Mouse (Mus musculus) frontal cortex, adult 2 months (tissue): ENCODE data around the gene Higd1a. TPM values are rescaled to one million over a fixed set of nuclear protein-coding genes. Genes with fewer than 3 reads are reported as not detected.
A peak's percentile ranks its signal among the peaks of the same experiment; 100 is the strongest.

ENCODE experiments used
- DNase-seq, 2 experiments: peaks; one replicate each; pipeline ENCODE4 v3.0.0; 2022; ENCODE audit warnings: low spot score in 1 of 2; ENCODE audit errors: extremely low spot score in 1 of 2
- polyA plus RNA-seq: library from polyadenylated mRNA; depleted of rRNA; stranded (reverse); fragments of >200 nt; gene quantifications from 2 replicates; pipeline ENCODE4 v1.2.3, GENCODE M21; 2012; rRNA removed

Higd1a gene
- 82.0 and 93.0 TPM in 2 replicates for polyA plus RNA-seq

- DNase-seq, result no peak
These were observed at the start of gene Higd1a for GRCm38 (mm10) chr9:121858153-121858488. TSS of gene Higd1a (minus strand) at chr9:121858362.

GRCm38 (mm10) chr9:121907356-121908070, 49.4 kb upstream of the Higd1a start:
- no peak for DNase-seq

GRCm38 (mm10) chr9:121906456-121906855, 48.3 kb upstream of the Higd1a start:
- no peak for DNase-seq

- DNase-seq, result peak in 1 of 2 experiments; percentile 52
These were observed 47.5 kb upstream of the Higd1a start for GRCm38 (mm10) chr9:121905556-121906185.

- no peak for DNase-seq
These were observed 46.8 kb upstream of the Higd1a start for GRCm38 (mm10) chr9:121904946-121905345.

- DNase-seq, result no peak
These were observed 46.2 kb upstream of the Higd1a start for GRCm38 (mm10) chr9:121904319-121904718.

- no peak for DNase-seq
These were observed 45.5 kb upstream of the Higd1a start for GRCm38 (mm10) chr9:121903476-121904305.

- no peak for DNase-seq
These were observed 43.8 kb upstream of the Higd1a start for GRCm38 (mm10) chr9:121901710-121902700.

- no peak for DNase-seq
These were observed 42.2 kb upstream of the Higd1a start for GRCm38 (mm10) chr9:121900282-121900855.

GRCm38 (mm10) chr9:121899306-121899705, 41.1 kb upstream of the Higd1a start:
- DNase-seq, result no peak

- no peak for DNase-seq
These were observed 40.1 kb upstream of the Higd1a start, which contains the start of gene Ackr2 for GRCm38 (mm10) chr9:121898245-121898644. TSS of gene Ackr2 (plus strand) at chr9:121898355.

- DNase-seq, result no peak
These were observed 38.7 kb upstream of the Higd1a start for GRCm38 (mm10) chr9:121896820-121897219.

GRCm38 (mm10) chr9:121895392-121895993, 37.3 kb upstream of the Higd1a start:
- DNase-seq, result no peak

- DNase-seq, result no peak
These were observed 36.3 kb upstream of the Higd1a start for GRCm38 (mm10) chr9:121894447-121894846.

GRCm38 (mm10) chr9:121892057-121892687, 34.0 kb upstream of the Higd1a start:
- DNase-seq, result no peak

- no peak for DNase-seq
These were observed 33.1 kb upstream of the Higd1a start for GRCm38 (mm10) chr9:121891301-121891700.

GRCm38 (mm10) chr9:121890441-121890941, 32.3 kb upstream of the Higd1a start:
- peak; percentile 33 to 71 for DNase-seq

GRCm38 (mm10) chr9:121889927-121890440, 31.8 kb upstream of the Higd1a start:
- DNase-seq, result no peak
